Mouse (Mus musculus): ENCODE measurements around the gene Tmco5. TPM values are rescaled to one million over a fixed set of nuclear protein-coding genes. Genes with fewer than 3 reads are reported as not detected.

Tmco5 gene
- polyA plus RNA-seq (2014; fragmentation: Illumina TruSeq; extraction: RNeasy Lipid Tissue Mini Kit (QIAGEN cat#74804); ENCODE audit: low replicate concordance), result not detected

DNA sequence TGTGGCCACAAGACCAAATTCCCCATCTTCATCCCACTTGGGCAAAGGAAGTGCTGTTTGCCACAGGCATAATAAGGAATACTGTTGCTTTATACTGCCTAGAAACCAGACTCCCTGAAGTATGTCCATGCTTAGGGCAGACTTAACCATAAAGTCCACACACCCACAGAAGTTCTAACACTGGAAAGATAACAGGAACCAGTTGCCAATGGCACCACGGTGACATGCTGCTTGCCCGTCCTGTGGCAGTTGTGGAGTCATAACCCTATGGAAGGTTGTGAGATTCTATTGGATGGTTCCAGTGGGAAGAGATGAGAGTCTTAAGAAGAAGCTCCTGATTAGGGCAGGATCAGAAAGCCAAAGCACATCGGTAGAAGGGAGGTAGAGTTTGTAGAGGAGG lies at the start of gene Tmco5:
TSS of gene Tmco5 (plus strand) at position 301 of the 400 bp plus-strand sequence.

Other genes with a start within 250 kb of the Tmco5 start
- gene Spred1, start 242.7 kb downstream of the Tmco5 start, polyA plus RNA-seq (2014; fragmentation: Illumina TruSeq; extraction: RNeasy Lipid Tissue Mini Kit (QIAGEN cat#74804); ENCODE audit: low replicate concordance), result 29.4 TPM